Mouse (Mus musculus) megakaryocyte, embryonic 14.5 days (primary cell): ENCODE measurements around the gene Fgd1.

Experiments
- FLI1 ChIP-seq: IDR thresholded peaks from 2 replicates; pipeline ENCODE4 v1.6.1; 2012; ENCODE audit warnings: low read length, inconsistent platforms, mixed read lengths
- GATA1 ChIP-seq: IDR thresholded peaks from 3 replicates; pipeline ENCODE4 v1.6.1; 2012; ENCODE audit warnings: mixed read lengths, low read length, inconsistent platforms, borderline replicate concordance

GRCm38 (mm10) chrX:151067876-151068275 lies 21.9 kb downstream of the Fgd1 start:
- no peak for TF ChIP-seq GATA1
- no peak for TF ChIP-seq FLI1
